Mouse (Mus musculus) liver, postnatal 0 days (tissue): ENCODE measurements around the gene Fam133b.

ENCODE experiments used
- CTCF ChIP-seq: sonication (generic); IDR thresholded peaks from 2 replicates; pipeline ENCODE4 v1.5.1; 2016; ENCODE audit warnings: antibody characterized with exemption, low read depth
- EP300 ChIP-seq: IDR thresholded peaks from 2 replicates; pipeline ENCODE4 v1.6.1; 2016; ENCODE audit warnings: antibody characterized with exemption, low read depth, mild to moderate bottlenecking

DNA sequence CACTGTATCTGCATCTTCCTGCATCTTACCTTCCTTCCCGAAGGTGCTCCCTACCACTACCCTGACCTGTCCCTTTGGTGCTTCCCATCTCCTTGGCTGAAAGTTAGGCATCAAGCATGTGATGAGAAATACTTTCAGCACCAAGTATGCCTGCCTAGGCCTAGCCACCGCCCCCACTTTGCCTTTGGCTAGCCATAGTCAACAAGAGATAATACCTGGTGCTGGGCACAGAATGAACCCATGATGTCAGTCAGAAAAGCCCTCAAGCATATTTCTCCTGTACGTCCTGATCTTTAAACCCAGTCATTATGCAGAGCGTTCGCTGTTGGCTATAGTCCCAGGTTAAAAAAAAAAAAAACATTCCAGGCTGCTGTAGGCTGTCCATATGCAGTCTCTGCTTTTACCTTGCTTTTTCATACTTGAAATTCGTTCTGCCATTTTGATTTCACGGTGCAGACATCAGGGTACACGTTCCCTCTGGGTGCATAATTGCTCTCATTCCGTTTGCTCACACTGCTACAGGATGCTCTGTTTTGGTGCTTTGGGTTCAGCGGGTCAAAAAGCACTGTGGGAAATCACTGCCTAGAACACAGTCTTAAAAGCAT is 13.9 kb upstream of the Fam133b start:
- TF ChIP-seq CTCF: no peak
- TF ChIP-seq EP300: no peak
